Comparison of ENCODE assay signal across 35 mouse cellular contexts in the genomic region with DNA sequence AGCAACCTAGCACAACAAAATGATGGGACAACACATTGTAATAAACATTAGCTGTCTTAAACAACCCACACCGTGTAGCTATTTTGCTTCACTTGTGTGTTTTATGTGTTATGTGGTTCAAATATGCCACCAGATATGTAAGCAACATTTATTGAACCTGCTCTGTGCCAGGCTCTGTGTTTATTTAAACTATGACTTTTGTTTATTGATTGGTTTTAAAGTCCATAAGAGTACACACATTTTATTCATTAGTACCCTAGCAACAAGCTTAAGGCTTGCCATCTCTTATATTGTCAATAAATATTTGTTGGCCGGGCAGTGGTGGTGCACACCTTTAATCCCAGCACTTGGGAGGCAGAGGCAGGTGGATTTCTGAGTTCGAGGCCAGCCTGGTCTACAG.
"Had no signal": no experiment of that assay in that cellular context is flagged by ENCODE, and none has a peak within 500 bp of the region (broad histone marks: within the 10 kb centered on the region; RNA-seq: fewer than 3 reads in every experiment).

No protein-coding gene starts in this region.

- ATAC-seq: hindbrain, embryonic 16.5 days; hindbrain, postnatal 0 days; inflammation-experienced regulatory T-cells, adult 6 months; intestine, embryonic 15.5 days; intestine, embryonic 16.5 days; intestine, postnatal 0 days had no signal

- H3K27ac ChIP-seq: heart, embryonic 10.5 days; heart, embryonic 13.5 days; heart, embryonic 15.5 days; hindbrain, embryonic 10.5 days; hindbrain, embryonic 12.5 days; hindbrain, embryonic 13.5 days; hindbrain, embryonic 14.5 days; hindbrain, embryonic 15.5 days; hindbrain, postnatal 0 days; intestine, embryonic 15.5 days; kidney, embryonic 15.5 days; kidney, postnatal 0 days; layer of hippocampus, adult 2 months had no signal

- H3K4me1 ChIP-seq: heart, embryonic 10.5 days; heart, embryonic 12.5 days; heart, embryonic 13.5 days; heart, embryonic 15.5 days; hindbrain, embryonic 10.5 days; hindbrain, embryonic 12.5 days; hindbrain, embryonic 13.5 days; hindbrain, embryonic 15.5 days; intestine, embryonic 15.5 days; kidney, embryonic 15.5 days had no signal

- DNase-seq: heart, postnatal 10 days; heart, postnatal 14 days; heart, postnatal 36 days; heart, postnatal 4 days; kidney, adult 11 months; kidney, adult 18-20 months; kidney, adult 2 months; kidney, adult 8-10 months; kidney, adult 9 months; kidney, postnatal 10 days; kidney, postnatal 14 days; kidney, postnatal 25 days; kidney, postnatal 36 days; kidney, postnatal 4 days; layer of hippocampus, adult 9-11 months; layer of hippocampus, postnatal 36 days had no signal

- H3K4me3 ChIP-seq: heart, embryonic 10.5 days; heart, embryonic 12.5 days; heart, embryonic 13.5 days; heart, embryonic 15.5 days; hindbrain, embryonic 10.5 days; hindbrain, embryonic 12.5 days; hindbrain, embryonic 13.5 days; hindbrain, embryonic 15.5 days; intestine, embryonic 15.5 days; kidney, embryonic 15.5 days; layer of hippocampus, adult 2 months had no signal

- H3K36me3 ChIP-seq: heart, embryonic 10.5 days; heart, embryonic 12.5 days; heart, embryonic 13.5 days; heart, embryonic 15.5 days; hindbrain, embryonic 10.5 days; hindbrain, embryonic 12.5 days; hindbrain, embryonic 13.5 days; hindbrain, embryonic 15.5 days; intestine, embryonic 15.5 days; kidney, embryonic 15.5 days had no signal

- H3K9ac ChIP-seq: heart, embryonic 12.5 days; heart, embryonic 13.5 days; heart, embryonic 15.5 days; hindbrain, embryonic 12.5 days; hindbrain, embryonic 13.5 days; hindbrain, embryonic 14.5 days; hindbrain, embryonic 15.5 days; intestine, embryonic 15.5 days; kidney, embryonic 15.5 days had no signal

- H3K9me3 ChIP-seq: heart, embryonic 10.5 days; heart, embryonic 12.5 days; heart, embryonic 13.5 days; heart, embryonic 15.5 days; hindbrain, embryonic 10.5 days; hindbrain, embryonic 12.5 days; hindbrain, embryonic 13.5 days; hindbrain, embryonic 15.5 days; intestine, embryonic 15.5 days; kidney, embryonic 15.5 days had no signal

- H3K27me3 ChIP-seq: heart, embryonic 12.5 days; heart, embryonic 13.5 days; heart, embryonic 15.5 days; hindbrain, embryonic 12.5 days; hindbrain, embryonic 13.5 days; hindbrain, embryonic 15.5 days; intestine, embryonic 15.5 days; kidney, embryonic 15.5 days had no signal

- H3K4me2 ChIP-seq: heart, embryonic 11.5 days; heart, embryonic 12.5 days; heart, embryonic 13.5 days; heart, embryonic 15.5 days; hindbrain, embryonic 12.5 days; hindbrain, embryonic 13.5 days; hindbrain, embryonic 14.5 days; hindbrain, embryonic 15.5 days; intestine, embryonic 15.5 days; kidney, embryonic 15.5 days had no signal
